Mouse (Mus musculus) embryonic facial prominence, embryonic 14.5 days (tissue): ENCODE measurements around the gene Gid8. TPM values are rescaled to one million over a fixed set of nuclear protein-coding genes. Genes with fewer than 3 reads are reported as not detected.

Experiments
- ATAC-seq: fragments of 200-750 bp; cut with Nextera tagmentation; 2 replicates; pipeline ENCODE4 v1.8.0; 2017; ENCODE audit warnings: low read depth, moderate number of reproducible peaks, moderate TSS enrichment
- DNase-seq: peaks from one replicate; pipeline ENCODE4 v3.0.0-alpha.2; 2015; ENCODE audit warnings: low spot score
- H3K27ac ChIP-seq: fragments of 300-500 bp; sonication (generic); replicated peaks from 2 replicates; pipeline ENCODE4 v1.5.1; 2014; ENCODE audit warnings: low read depth, mild to moderate bottlenecking, low read length, moderate library complexity
- H3K27me3 ChIP-seq: fragments of 300-500 bp; sonication (generic); replicated peaks from 2 replicates; pipeline ENCODE4 v1.6.1; 2014; ENCODE audit warnings: low read length; ENCODE audit not compliant: control insufficient read depth, insufficient read depth
- H3K36me3 ChIP-seq: fragments of 300-500 bp; sonication (generic); 2 replicates; pipeline ENCODE4 v1.6.1; 2014; ENCODE audit warnings: low read length, mixed read lengths; ENCODE audit not compliant: control insufficient read depth, insufficient read depth
- H3K4me1 ChIP-seq: fragments of 300-500 bp; sonication (generic); 2 replicates; pipeline ENCODE4 v1.6.1; 2014; ENCODE audit warnings: antibody characterized with exemption, low read length; ENCODE audit not compliant: control insufficient read depth, insufficient read depth
- H3K4me2 ChIP-seq: fragments of 300-500 bp; sonication (generic); 2 replicates; pipeline ENCODE4 v1.6.1; 2014; ENCODE audit warnings: low read depth, mild to moderate bottlenecking, low read length, moderate library complexity, mixed read lengths
- H3K4me3 ChIP-seq: fragments of 300-500 bp; sonication (generic); 2 replicates; pipeline ENCODE4 v1.5.1; 2014; ENCODE audit warnings: low read depth, mild to moderate bottlenecking, low read length
- H3K9ac ChIP-seq: fragments of 300-500 bp; sonication (generic); 2 replicates; pipeline ENCODE4 v1.6.1; 2014; ENCODE audit warnings: low read depth, mild to moderate bottlenecking, low read length, moderate library complexity, mixed read lengths
- H3K9me3 ChIP-seq: fragments of 300-500 bp; sonication (generic); 2 replicates; pipeline ENCODE4 v1.6.1; 2016; ENCODE audit warnings: low read length; ENCODE audit not compliant: control insufficient read depth
- WGBS: fragments of 180-500 bp; shearing (Covaris S2); extraction: QIAGEN DNeasy Blood & Tissue Kit; methylation state at CpG from one replicate; pipeline ENCODE4 v1.1.7; 2014; 5-methylcytosine and 5-hydroxymethylcytosine counted together
- polyA plus RNA-seq: library from polyadenylated mRNA; unstranded; fragments of >200 nt; fragmentation: Nextera tagmentation; extraction: Ambion mirVana; gene quantifications from 2 replicates; pipeline ENCODE4 v1.2.1, GENCODE M21; 2014

The Gid8 gene
- polyA plus RNA-seq, 1 experiment from 2014 or later: 56.8 TPM

DNA sequence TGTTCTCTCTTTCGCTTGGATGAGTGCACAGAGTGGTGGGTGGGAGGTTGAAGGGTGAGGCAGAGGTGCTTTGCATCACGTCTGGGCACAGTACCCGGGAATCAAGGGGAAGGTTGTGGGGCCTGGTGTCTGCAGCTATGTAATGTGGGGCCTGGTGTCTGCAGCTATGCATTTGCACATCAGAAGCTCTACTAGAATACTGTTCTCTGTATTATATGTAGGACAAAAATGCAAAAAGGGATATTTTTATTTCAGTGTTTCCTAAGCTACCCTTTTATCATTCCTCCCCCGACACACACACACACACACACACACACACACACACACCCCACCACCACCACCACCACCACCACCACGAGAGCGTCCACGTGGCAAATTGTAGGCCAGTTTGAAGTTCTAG is 25.3 kb downstream of the Gid8 start:
- H3K4me3 ChIP-seq: no peak overlapping the region
- DNase-seq: no peak
- no peak overlapping the region for H3K9ac ChIP-seq
- no peak overlapping the region for H3K27ac ChIP-seq
- H3K4me1 ChIP-seq: no peaks in the 10 kb centered on the region
- H3K27me3 ChIP-seq: no peaks in the 10 kb centered on the region
- no peaks in the 10 kb centered on the region for H3K36me3 ChIP-seq
- no peak overlapping the region for H3K4me2 ChIP-seq
- 75% methylated on average over 7 of the region's 7 CpGs for WGBS
- ATAC-seq: no peak
- no peaks in the 10 kb centered on the region for H3K9me3 ChIP-seq

DNA sequence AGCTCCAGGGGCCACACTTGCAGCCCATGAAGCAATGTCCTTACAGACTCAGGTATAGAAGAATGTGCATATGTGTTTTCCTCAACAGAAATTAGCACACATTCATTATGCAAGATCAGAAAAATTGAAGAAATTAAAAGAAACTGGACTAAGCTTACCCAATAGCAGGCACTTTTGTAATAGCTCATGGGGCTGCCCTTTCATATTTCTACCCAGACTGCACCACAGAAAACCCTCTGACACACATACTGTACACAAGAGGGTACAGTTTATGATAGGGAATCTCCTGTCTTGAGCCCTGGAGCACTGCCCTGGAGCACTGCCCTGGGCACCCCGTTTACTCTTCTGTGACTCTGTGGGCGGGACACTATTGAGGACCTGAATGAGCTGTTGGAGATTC is 28.1 kb downstream of the Gid8 start:
- Histone ChIP-seq H3K9me3 (no peaks in the 10 kb centered on the region), H3K27me3 (no peaks in the 10 kb centered on the region), H3K4me2 (no peak overlapping the region), H3K36me3 (no peaks in the 10 kb centered on the region), H3K27ac (no peak overlapping the region), H3K4me1 (no peaks in the 10 kb centered on the region), H3K9ac (no peak overlapping the region), H3K4me3 (no peak overlapping the region)
- ATAC-seq (no peak), DNase-seq (no peak)
- 69% methylated on average over 2 of the region's 2 CpGs for WGBS

DNA sequence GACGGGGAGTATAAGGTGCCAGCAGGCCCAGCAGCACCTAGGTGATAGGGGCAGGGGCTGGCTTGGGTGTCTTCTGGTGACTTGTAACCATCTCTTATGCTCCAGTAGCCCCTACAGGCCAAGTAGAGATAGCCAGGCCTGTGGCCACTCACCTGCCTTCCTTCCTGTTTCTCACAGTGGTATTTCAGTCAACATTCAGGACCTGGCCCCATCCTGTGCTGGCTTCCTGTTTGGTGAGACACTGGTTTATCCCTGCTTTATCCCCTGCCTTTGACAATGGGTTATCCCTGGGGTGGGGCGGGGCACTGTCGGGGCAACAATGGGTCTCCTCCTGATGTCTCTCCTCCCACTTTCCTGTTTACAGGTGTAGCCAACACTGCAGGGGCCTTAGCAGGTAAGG is 30.4 kb downstream of the Gid8 start:
- Histone ChIP-seq H3K36me3 (no peaks in the 10 kb centered on the region), H3K4me2 (no peak overlapping the region), H3K9ac (no peak overlapping the region), H3K27me3 (no peaks in the 10 kb centered on the region), H3K4me1 (no peaks in the 10 kb centered on the region), H3K4me3 (no peak overlapping the region), H3K9me3 (no peaks in the 10 kb centered on the region), H3K27ac (no peak overlapping the region)
- WGBS: 22% methylated on average over 3 of the region's 3 CpGs
- ATAC-seq (no peak; the same call in 1 of the 2 replicates), DNase-seq (no peak)

DNA sequence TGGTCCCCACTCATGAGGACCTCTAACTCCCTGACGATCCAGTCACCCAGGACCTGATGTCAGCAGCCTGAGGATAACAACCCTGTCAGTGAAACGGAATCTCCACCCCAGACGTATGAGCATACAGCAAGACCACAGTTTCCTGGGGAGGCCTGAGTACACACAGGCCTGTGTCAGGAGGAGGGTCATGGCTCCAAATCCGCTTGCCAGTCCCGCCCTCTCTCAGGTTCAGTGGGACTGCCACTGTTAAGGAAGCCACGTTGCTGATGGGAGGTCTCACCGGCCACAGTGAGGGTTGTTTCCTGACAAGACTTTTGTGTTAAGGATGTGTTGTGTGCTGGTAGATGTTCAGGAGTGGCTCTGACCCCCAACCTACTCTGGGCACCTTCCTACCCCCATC is 31.5 kb downstream of the Gid8 start:
- H3K27me3 ChIP-seq: no peaks in the 10 kb centered on the region
- no peak overlapping the region for H3K27ac ChIP-seq
- WGBS: 77% methylated on average over 7 of the region's 7 CpGs
- no peaks in the 10 kb centered on the region for H3K9me3 ChIP-seq
- no peak overlapping the region for H3K4me3 ChIP-seq
- H3K4me2 ChIP-seq: no peak overlapping the region
- H3K9ac ChIP-seq: no peak overlapping the region
- no peaks in the 10 kb centered on the region for H3K36me3 ChIP-seq
- no peaks in the 10 kb centered on the region for H3K4me1 ChIP-seq
- DNase-seq (no peak), ATAC-seq (no peak)

DNA sequence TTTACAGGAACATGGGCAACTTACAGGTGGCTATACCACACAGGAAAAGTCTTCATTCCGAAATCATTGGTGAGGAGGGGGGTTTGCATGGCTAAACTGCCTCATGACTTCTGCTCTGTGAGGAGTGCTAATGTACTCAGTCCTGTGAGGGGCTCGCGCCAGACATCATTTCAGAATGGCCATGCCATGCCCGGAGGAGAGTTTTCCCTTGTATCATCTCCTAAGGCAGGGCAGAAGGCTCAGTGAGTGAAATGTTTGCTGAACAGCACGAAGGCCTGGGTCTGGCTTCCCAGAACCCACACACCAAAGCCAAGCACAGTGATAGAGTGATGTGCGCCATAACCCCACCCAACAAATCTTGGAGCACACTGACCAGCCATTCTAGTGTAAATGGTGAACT is 32.9 kb downstream of the Gid8 start:
- H3K27ac ChIP-seq: no peak overlapping the region
- H3K9me3 ChIP-seq: no peaks in the 10 kb centered on the region
- no peaks in the 10 kb centered on the region for H3K27me3 ChIP-seq
- 83% methylated on average over 6 of the region's 6 CpGs for WGBS
- no peaks in the 10 kb centered on the region for H3K36me3 ChIP-seq
- no peak overlapping the region for H3K9ac ChIP-seq
- H3K4me1 ChIP-seq: no peaks in the 10 kb centered on the region
- no peak for ATAC-seq
- H3K4me2 ChIP-seq: no peak overlapping the region
- no peak for DNase-seq
- no peak overlapping the region for H3K4me3 ChIP-seq

DNA sequence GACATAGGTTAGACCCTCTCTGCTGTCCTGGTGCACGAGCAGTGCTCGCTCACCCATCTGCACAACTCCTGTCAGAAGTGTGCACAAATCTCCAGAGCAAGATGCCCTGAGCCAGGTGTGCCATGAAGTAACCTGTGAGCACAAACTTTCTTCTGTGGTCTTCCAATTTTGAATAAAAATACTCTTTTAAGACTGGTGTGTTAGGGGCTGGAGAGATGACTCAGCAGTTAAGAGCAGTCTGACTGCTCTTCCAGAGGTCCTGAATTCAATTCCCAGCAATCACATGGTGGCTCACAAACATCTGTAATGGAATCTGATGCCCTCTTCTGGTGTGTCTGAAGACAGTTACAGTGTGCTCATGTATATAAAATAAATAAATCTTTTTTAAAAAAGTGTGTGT is 33.4 kb downstream of the Gid8 start:
- WGBS: 86% methylated on average over 2 of the region's 2 CpGs
- no peak for DNase-seq
- H3K27ac ChIP-seq: no peak overlapping the region
- no peak overlapping the region for H3K9ac ChIP-seq
- ATAC-seq: no peak
- no peaks in the 10 kb centered on the region for H3K27me3 ChIP-seq
- H3K4me3 ChIP-seq: no peak overlapping the region
- H3K36me3 ChIP-seq: no peaks in the 10 kb centered on the region
- no peaks in the 10 kb centered on the region for H3K4me1 ChIP-seq
- no peak overlapping the region for H3K4me2 ChIP-seq
- no peaks in the 10 kb centered on the region for H3K9me3 ChIP-seq

DNA sequence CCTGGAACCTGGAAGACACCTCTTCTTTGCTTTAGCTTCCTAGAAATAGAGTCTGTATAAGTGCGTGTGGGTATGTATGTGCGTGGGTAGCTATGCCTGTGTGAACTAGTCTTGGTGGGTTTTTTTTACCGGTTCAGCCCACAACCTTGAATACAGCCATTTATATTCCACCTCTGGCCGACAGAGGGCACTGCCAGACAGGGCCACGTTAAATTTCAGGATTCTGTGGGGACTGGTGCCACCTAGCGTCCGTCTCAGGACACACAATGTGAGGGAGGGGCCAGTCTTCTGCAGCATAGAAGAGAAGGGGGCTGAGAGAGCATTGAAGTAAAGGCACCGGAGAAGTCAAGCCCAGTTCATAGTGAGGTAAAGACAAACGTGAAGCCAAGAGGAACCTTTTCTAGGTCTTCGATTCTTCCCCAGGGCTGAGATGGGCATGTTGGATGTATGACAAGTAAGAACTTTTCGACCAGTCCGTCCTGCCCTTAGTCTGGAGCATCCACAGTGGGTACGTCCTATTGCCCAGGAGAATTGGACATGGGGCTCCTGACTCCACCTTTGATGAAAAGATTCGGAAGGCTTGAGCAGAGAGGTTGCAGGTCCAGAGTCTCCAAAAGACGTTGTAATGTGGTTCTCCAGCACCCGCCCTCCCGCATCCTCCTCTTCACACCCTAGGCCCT is 35.5 kb downstream of the Gid8 start:
- 34% methylated on average over 17 of the region's 17 CpGs for WGBS
- ATAC-seq: peak; percentile 72; the same call in 1 of the 2 replicates

DNA sequence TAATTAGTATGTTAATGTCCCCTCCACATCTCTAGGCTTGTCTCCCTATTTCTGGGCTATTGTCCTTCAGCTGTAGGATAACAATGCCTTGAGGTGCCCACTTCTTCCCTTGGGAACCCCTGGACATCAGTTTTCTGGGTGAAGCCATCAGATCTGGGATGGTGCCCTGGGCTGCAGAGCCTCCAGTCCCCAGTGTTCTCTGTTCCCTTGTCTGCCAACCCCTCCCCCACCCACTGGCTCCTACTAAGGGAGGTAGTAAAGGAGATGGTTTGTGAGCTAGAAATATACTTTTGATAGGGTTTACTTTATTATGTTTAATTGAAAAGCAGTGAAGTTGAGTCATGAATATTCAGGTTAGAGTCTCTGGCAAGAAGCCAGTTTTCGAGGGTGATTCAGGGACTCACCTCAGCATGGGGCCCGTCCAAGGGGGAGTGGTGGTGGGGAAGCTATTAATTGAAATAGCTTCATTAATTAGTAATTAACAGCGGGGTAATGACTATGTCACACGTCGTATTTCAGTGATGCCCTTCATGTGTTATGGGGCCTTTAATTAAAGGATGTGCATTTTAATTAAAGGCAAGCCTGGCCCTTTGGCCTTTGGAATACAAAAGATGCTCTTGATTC is 36.8 kb downstream of the Gid8 start:
- no peaks in the 10 kb centered on the region for H3K36me3 ChIP-seq
- H3K27ac ChIP-seq: no peak overlapping the region
- WGBS: 21% methylated on average over 5 of the region's 5 CpGs
- no peak overlapping the region for H3K4me3 ChIP-seq
- no peaks in the 10 kb centered on the region for H3K27me3 ChIP-seq
- no peaks in the 10 kb centered on the region for H3K9me3 ChIP-seq
- no peak for ATAC-seq
- DNase-seq: no peak
- H3K4me2 ChIP-seq: no peak overlapping the region
- no peak overlapping the region for H3K9ac ChIP-seq
- no peaks in the 10 kb centered on the region for H3K4me1 ChIP-seq

More for the DNA sequence above, 35.5 kb downstream of the Gid8 start:
- Histone ChIP-seq H3K4me2 (no peak overlapping the region), H3K27me3 (no peaks in the 10 kb centered on the region), H3K4me3 (no peak overlapping the region), H3K36me3 (no peaks in the 10 kb centered on the region), H3K9ac (no peak overlapping the region), H3K27ac (no peak overlapping the region), H3K4me1 (no peaks in the 10 kb centered on the region), H3K9me3 (no peaks in the 10 kb centered on the region)
- peak; percentile 79 for DNase-seq

DNA sequence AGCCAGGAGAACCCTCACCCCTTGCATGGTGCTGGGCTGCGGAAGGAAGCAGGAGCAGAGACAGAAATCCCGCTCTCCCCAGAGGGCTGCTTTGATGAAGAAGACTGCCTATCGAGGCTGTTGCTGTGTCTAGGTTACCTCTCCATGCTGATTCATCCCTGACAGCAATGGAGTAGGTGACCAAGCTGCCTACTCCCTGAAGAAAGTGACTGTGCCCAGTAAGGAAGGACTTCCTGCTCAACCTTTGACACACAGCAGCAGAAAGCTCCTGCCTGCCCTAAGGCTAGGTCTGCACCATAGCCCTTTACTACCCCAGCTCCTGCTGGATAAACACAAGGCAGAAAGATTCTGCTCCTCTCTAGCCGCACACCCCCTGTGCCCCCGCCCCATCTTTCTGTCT is 39.0 kb downstream of the Gid8 start:
- H3K4me1 ChIP-seq: no peaks in the 10 kb centered on the region
- H3K36me3 ChIP-seq: no peaks in the 10 kb centered on the region
- H3K9ac ChIP-seq: no peak overlapping the region
- 34% methylated on average over 5 of the region's 5 CpGs for WGBS
- H3K27ac ChIP-seq: no peak overlapping the region
- H3K4me2 ChIP-seq: no peak overlapping the region
- ATAC-seq: no peak
- DNase-seq: no peak
- H3K4me3 ChIP-seq: no peak overlapping the region
- no peaks in the 10 kb centered on the region for H3K27me3 ChIP-seq
- no peaks in the 10 kb centered on the region for H3K9me3 ChIP-seq
